Mouse (Mus musculus) megakaryocyte, embryonic 14.5 days (primary cell): ENCODE measurements at regions not wholly inside any gene's neighbourhood (a gene's known extent, or its start where the extent isn't known, plus 50 kb on each side); places are given as distances from the start of the nearest gene placed in this dataset.

Experiments used
- FLI1 ChIP-seq: IDR thresholded peaks from 2 replicates; pipeline ENCODE4 v1.6.1; 2012; ENCODE audit warnings: low read length, inconsistent platforms, mixed read lengths
- GATA1 ChIP-seq: IDR thresholded peaks from 3 replicates; pipeline ENCODE4 v1.6.1; 2012; ENCODE audit warnings: mixed read lengths, low read length, inconsistent platforms, borderline replicate concordance

DNA sequence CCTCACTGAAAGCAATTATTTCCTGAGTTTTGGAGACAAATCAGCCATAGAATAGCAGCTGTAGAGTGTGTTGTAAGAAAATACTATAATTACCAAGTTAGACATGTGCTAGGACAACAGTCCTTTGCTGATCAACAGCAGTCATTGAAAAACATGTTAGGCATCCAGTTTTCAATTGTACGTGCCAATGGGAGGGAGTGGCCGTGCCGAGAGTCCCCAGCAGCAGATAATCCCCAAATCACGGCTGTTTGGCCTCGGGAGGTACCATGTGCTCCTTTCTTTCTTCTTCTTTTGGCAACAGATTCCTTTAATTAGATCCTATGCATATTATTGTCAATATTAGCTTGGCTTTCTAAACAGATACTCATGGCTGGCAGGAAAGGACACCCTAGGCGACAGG is 88.4 kb upstream of the Meis1 start:
- TF ChIP-seq FLI1 = no peak
- no peak for TF ChIP-seq GATA1
